Mouse (Mus musculus): ENCODE results near the gene AC131692.1.

Gene AC131692.1

GRCm38 (mm10) chr19:6094119-6094518 lies at the start of gene AC131692.1:
TSS of gene AC131692.1 (plus strand) at chr19:6094419.
- DNase-seq: no peak

- peak; percentile 72 for DNase-seq
These were observed 48.6 kb upstream of the AC131692.1 start for GRCm38 (mm10) chr19:6045366-6046293.

DNA sequence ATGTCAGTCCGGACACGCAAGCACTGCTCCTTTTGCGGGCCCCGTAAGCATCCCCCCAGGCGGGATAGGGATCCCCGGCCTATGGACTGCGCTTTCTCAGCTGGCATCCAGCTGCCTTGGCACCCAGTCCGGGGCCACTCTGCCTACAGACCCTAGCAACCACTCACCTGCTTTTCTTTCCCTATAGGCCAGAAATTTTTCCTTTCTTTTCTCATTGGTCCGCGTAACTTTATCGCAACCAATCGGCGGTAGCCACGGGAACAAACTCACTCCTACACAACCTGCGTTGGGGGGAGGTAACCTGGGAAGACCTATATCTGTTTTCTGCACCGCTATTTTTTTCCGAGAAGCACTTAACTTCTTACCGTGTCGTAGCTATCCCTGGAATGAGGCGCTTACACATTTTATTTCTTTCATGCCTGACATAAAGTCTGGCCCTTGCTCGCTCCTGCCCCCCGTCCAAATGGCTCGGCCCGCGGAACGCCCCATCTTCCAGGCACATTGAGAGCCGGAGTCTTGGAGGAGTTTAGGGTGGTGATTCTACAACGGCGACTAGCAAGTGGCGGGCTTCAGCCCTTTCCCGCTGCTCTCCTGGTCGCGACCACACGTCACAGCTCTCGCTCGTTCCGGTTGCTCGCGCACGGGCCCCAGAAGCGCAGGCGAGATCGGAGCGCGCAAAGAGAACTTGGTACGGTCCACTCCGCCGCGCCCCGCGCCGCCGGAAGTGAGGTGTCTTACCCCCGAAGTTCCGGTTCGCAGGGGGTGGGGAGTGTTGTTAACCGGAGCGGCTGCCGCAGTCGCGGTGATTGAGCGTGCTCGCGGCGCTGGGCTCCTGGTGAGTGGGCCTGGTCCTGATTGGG lies 47.7 kb upstream of the AC131692.1 start, which contains the start of gene Syvn1:
Gene Syvn1, plus strand, starts transcription at position 283 of the 860 bp plus-strand sequence.
- peak; percentile 96 for DNase-seq

GRCm38 (mm10) chr19:6047154-6047898 lies 46.9 kb upstream of the AC131692.1 start:
- DNase-seq: peak; percentile 41

- no peak for DNase-seq
These were observed 46.4 kb upstream of the AC131692.1 start for GRCm38 (mm10) chr19:6047899-6048166.

DNA sequence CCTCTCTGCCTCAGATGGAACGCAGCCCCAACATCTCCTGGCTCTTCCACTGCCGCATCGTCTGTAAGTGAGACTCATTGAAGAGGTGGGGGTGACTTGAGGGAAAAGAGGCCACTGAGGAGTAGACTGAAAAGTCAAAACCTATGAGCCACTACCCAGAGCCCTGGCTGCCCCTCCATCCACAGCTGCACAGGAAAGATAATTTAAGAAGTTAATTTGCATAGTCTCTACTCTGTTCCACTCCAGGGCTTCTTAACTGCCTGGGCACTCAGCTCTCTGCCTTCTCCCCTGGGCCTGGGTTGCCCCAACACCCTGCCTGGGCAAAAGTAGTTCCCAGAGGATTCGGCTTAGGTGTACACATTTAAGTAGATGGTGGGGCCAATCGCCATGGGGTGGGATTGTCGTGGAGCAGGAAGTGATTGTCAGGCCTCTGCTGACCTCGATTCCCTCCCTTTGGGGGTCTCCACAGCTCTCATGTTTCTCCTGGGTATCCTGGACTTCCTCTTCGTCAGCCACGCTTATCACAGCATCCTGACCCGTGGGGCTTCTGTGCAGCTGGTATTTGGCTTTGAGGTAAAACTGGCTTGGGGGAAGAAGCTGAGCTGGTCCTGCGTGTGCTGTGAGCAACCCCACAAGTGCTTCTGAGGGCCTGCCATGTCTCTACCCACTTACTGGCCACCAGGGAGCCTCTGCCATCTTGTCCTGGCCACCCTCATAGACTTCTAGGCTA lies 45.4 kb upstream of the AC131692.1 start:
- DNase-seq: no peak

- no peak for DNase-seq
These were observed 41.7 kb upstream of the AC131692.1 start for GRCm38 (mm10) chr19:6052516-6052915.

DNA sequence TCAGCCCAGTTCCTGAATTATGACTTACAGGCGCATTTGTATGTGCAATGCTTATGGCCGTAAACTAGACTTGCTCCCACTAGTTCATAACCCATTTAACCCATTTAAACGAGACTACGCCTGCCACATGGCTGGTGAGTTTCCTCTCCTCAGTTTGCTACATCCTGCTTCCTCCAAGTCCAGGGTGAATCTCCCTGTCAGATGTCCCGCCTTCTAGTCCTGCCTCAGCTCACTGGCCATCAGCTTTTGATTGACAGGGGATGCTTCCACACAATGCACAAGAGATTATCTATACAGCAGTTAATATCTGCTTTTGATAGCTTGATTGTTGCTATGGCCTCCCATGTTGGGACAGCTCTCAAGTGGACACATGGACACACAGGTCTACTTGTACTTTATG lies 39.9 kb upstream of the AC131692.1 start:
- DNase-seq: no peak

DNA sequence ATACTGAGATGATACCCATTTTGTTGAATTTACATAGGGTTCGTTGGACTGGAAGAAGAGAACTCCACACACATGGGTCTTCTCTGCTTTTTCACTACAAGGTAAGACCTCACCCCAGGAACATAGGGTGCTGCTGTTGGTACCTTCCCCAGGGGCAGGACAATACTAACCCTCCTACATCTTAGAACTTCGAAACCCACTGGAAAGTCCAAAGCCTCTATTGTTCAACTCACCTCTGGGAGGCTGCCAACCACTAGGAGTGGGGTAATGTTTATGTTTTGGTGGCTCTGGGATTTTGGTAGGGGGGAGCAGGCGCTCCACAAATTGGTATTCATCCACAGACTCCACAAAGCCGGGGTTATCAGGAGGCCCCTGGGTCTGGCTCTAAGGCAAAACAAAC lies 37.5 kb upstream of the AC131692.1 start:
- no peak for DNase-seq

DNA sequence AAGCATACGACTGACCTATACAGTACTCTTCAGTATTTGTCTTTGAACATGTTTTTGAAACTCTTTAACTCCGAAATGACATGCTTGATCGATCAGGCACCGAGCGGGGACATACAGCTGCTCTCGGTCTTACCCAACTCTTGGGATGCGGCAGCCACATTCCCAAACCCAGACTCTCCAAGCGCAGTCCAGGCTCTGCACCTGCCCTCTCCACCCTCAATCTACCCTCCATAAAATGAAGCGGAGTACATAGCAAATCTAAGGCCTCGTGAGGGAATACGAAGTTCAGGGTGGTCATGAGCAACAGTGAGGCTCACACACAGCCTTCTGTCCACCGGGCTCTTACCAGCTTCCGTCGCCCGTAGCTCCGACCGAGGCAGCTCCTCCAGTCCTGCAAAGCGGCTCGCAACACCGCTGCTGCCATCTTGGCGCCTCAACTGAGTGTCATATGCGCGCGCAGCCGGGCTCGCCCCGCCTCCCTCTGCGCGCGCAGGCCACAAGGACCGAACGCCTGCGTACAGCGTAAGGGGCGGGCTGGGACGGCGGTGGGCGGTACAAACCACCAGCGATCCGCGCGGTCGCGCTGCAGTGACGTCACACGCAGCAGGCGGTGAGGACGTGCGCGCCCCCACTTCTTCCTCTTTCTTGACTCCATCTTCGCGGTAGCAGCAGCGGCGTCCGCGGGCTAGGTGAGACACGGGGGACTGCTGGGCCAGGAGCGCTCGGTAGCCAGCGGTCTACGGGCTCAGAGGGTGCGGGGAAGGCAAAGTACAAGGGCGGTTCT lies 36.7 kb upstream of the AC131692.1 start, which contains the start of the genes Mrpl49 and Fau:
Gene Mrpl49, minus strand, starts transcription at position 473 of the 784 bp plus-strand sequence.
Gene Fau, plus strand, starts transcription at position 532 of the 784 bp plus-strand sequence.
- DNase-seq: peak; percentile 99

- no peak for DNase-seq
These were observed 35.7 kb upstream of the AC131692.1 start for GRCm38 (mm10) chr19:6058513-6058912.

GRCm38 (mm10) chr19:6058966-6059365 lies 35.3 kb upstream of the AC131692.1 start:
- DNase-seq: no peak

DNA sequence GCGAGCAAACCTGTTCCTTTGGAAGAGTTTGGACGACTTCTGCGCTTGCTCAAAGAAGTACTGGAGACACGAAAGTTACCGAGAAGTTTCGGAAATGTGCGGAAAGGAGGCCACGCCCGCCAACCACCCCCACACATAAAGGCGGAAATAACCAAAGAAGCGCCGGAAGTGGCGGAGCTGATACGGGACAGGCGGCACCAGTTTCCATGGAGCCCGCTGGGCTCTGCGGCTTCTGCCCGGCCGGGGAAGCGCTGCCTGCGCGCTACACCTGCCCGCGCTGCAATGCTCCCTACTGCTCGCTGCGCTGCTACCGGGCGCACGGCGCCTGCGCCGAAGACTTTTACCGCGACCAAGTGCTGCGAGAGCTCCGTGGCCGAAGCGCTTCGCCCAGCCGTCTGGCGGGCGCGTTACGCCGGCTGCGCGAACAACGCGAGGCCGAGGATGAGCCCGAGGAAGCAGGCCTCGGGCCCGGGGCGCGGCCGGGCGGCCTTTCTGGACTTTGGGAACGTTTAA lies 33.1 kb upstream of the AC131692.1 start, which contains the start of gene Znhit2:
Gene Znhit2, plus strand, starts transcription at position 172 of the 513 bp plus-strand sequence.
- DNase-seq: peak; percentile 98

DNA sequence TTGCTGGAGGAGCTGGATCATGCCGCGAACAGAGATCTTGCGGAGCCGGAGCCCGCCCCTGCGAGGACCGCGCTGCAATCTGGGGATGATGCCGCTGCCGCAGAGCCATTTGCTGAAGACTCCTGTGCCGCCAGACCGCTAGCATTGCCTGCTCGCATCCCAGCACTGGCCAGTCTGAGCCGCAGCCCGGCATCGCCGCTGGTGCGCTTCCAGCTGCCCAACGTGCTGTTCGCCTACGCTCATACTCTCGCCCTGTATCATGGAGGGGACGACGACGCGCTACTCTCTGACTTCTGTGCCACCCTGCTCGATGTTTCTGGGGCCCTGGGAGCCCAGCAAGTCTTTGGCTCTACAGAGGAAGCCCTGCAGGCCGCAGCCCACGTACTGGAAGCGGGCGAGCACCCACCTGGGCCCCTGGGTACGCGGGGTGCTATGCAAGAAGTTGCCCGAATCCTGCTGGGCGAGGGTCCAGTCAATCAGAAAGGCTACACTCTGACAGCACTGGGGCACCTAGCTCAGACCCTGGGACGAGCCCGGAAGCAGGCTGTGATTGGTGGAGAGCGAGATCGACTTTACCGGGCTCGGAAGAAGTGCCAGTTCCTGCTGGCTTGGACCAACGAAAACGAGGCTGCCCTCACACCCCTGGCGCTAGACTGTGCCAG lies 32.4 kb upstream of the AC131692.1 start:
- peak; percentile 49 for DNase-seq

DNA sequence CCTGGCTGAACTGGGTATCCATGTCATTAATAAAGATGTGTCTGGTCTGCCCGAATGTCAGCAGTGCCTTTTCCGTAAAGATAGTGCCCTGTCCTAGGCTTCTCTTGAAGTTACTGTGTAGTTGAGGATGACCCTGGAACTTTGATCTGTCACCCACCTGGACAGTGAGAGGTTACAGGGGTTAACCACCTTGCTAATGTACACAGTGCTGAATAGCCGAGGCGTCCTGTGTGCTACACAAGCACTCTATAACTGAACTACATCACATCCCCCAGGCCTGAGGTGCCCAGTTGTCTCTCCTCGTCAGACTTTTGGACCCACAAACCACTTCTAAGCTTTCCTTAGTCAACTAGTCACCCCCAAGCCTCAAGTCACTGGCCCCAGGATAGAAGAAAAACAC lies 31.8 kb upstream of the AC131692.1 start:
- DNase-seq: no peak

GRCm38 (mm10) chr19:6063081-6063480 lies 31.1 kb upstream of the AC131692.1 start:
- no peak for DNase-seq

GRCm38 (mm10) chr19:6066571-6066970 lies 27.6 kb upstream of the AC131692.1 start:
- DNase-seq: no peak

GRCm38 (mm10) chr19:6067011-6067723 lies 27.1 kb upstream of the AC131692.1 start:
- peak; percentile 91 for DNase-seq

- DNase-seq: peak; percentile 95
These were observed 26.3 kb upstream of the AC131692.1 start, which contains the start of gene Tm7sf2 for GRCm38 (mm10) chr19:6067724-6068415. TSS of gene Tm7sf2 (minus strand) at chr19:6068373.
